Mouse (Mus musculus): ENCODE results near the gene Gm5737.

DNA sequence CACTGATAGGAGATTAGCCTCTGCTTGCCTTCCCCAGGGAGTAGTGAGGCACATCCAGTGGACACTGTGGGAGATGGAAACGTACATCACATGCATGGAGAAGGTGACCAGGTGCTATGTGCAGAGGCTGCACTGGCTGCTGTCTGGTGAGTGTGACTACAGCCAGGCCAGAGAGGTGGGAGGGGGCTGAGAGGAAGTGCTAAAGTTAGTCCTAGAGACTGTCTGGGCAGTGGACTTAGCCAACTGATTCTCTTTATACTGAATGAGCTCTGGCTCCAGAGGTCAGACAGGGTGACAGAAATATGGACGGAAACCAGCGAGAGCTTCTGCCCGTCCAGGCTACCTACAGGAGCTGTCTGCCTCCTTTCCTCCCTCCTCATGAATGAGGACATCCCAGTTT is 16.6 kb upstream of the Gm5737 start:
- TF ChIP-seq CTCF (conservative IDR thresholded peaks at IDR 0.05; ENCODE audit: low read length) (no peak), NANOG (IDR thresholded peaks at IDR 0.05; ENCODE audit: borderline replicate concordance, low read length) (no peak), POU5F1 (IDR thresholded peaks at IDR 0.05; ENCODE audit: borderline replicate concordance, low read length) (no peak)
